Mouse (Mus musculus) cerebellum, adult 2 months (tissue): Measurements from ENCODE around the gene Tnik.

Source experiments
- CTCF ChIP-seq: fragments of 200-500 bp; IDR thresholded peaks from 2 replicates; pipeline ENCODE4 v1.5.1; 2011; ENCODE audit warnings: low read depth, mild to moderate bottlenecking, control low read depth, low read length, moderate library complexity, borderline replicate concordance; ENCODE audit not compliant: insufficient read depth
- POLR2A ChIP-seq: fragments of 200-500 bp; IDR thresholded peaks from 2 replicates; pipeline ENCODE4 v1.6.1; 2011; ENCODE audit warnings: low read length, control low read depth, borderline replicate concordance; ENCODE audit not compliant: insufficient read depth

GRCm38 (mm10) chr3:28447950-28448349 lies 184.9 kb downstream of the Tnik start:
- no peak for TF ChIP-seq POLR2A
- TF ChIP-seq CTCF: no peak
